Mouse (Mus musculus): ENCODE results near the gene Vps26a.

DNA sequence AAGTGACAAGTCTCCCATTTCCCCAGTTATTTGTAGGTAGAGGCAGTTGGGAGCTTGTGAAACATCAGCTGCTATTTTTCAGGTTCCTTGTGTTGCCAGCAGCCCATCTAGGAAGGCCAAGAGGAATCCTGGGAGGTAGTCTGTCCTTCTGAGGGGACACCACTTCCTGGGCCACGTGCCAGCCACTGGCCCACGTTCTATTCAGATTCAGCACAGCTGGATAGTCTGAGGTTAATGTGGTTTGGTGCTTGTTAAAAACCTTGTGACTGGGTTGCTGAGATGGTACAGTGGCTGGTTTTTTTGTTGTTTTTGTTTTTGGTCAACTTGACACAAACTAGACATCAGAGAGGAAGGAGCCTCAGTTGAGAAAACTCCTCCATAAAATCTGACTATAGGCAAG, 46.2 kb upstream of the Vps26a start:
- no peak for TF ChIP-seq CTCF (IDR thresholded peaks at IDR 0.05; ENCODE audit: extremely low read depth, insufficient read depth, insufficient read length, insufficient replicate concordance)
- no peak for TF ChIP-seq POLR2A (IDR thresholded peaks at IDR 0.05; ENCODE audit: low read depth, low read length)

Measured in spleen, adult 2 months (tissue).